Comparison of ENCODE assay signal across 12 mouse cellular contexts in genomic region chr13:33078056-33078705, GRCm38 (mm10). TPM values are rescaled to one million over a fixed set of nuclear protein-coding genes. Genes with fewer than 3 reads are reported as not detected.
DNase-seq lines count a peak whose midpoint lies in the region; ATAC-seq lines count a peak whose summit lies in the region.
"Had no signal": no experiment of that assay in that cellular context is flagged by ENCODE, and none has a peak within 500 bp of the region (broad histone marks: within the 10 kb centered on the region; RNA-seq: fewer than 3 reads in every experiment).

TSS of gene Serpinb1b (plus strand) at chr13:33078575.

- no peak within 1 kb of the TSS for H3K9ac ChIP-seq in hindbrain, embryonic 14.5 days
- no peak within 1 kb of the TSS for H3K9ac ChIP-seq in hindbrain, embryonic 12.5 days
- no peak within 1 kb of the TSS for H3K9ac ChIP-seq in midbrain, embryonic 13.5 days (replicated peaks)

- no peak within 1 kb of the TSS for H3K4me3 ChIP-seq in hindbrain, embryonic 14.5 days (replicated peaks; ENCODE audit: low read length)
- H3K4me3 ChIP-seq in hindbrain, embryonic 12.5 days: no peak within 1 kb of the TSS
- no peak within 1 kb of the TSS for H3K4me3 ChIP-seq in midbrain, embryonic 13.5 days (replicated peaks)
- H3K4me3 ChIP-seq: layer of hippocampus, adult 2 months had no signal

- H3K4me2 ChIP-seq in hindbrain, embryonic 14.5 days (replicated peaks): peak within 1 kb of the TSS; percentile 36; the same call in 1 of the 2 replicates
- H3K4me2 ChIP-seq in hindbrain, embryonic 12.5 days (replicated peaks): no peak within 1 kb of the TSS
- H3K4me2 ChIP-seq in midbrain, embryonic 13.5 days (replicated peaks): no peak within 1 kb of the TSS

- peak; percentile 76 for ATAC-seq in hindbrain, embryonic 14.5 days (ENCODE audit: low FRiP score)
- no peak for ATAC-seq in hindbrain, embryonic 12.5 days (ENCODE audit: low FRiP score)
- ATAC-seq in midbrain, embryonic 13.5 days: peak; percentile 88

- no peak within 1 kb of the TSS for H3K27ac ChIP-seq in hindbrain, embryonic 14.5 days
- no peak within 1 kb of the TSS for H3K27ac ChIP-seq in hindbrain, embryonic 12.5 days
- no peak within 1 kb of the TSS for H3K27ac ChIP-seq in midbrain, embryonic 13.5 days
- H3K27ac ChIP-seq: layer of hippocampus, adult 2 months had no signal

- no peaks in the 10 kb centered on the region for H3K27me3 ChIP-seq in hindbrain, embryonic 14.5 days (ENCODE audit: control insufficient read depth, insufficient read depth, low read length)
- H3K27me3 ChIP-seq in hindbrain, embryonic 12.5 days: no peaks in the 10 kb centered on the region
- no peaks in the 10 kb centered on the region; the same call in 1 of the 2 replicates for H3K27me3 ChIP-seq in midbrain, embryonic 13.5 days

- no peaks in the 10 kb centered on the region for H3K9me3 ChIP-seq in hindbrain, embryonic 14.5 days (ENCODE audit: control insufficient read depth, low read length)
- H3K9me3 ChIP-seq in hindbrain, embryonic 12.5 days (replicated peaks): no peaks in the 10 kb centered on the region
- H3K9me3 ChIP-seq in midbrain, embryonic 13.5 days: no peaks in the 10 kb centered on the region

- H3K36me3 ChIP-seq in hindbrain, embryonic 14.5 days (replicated peaks; ENCODE audit: control insufficient read depth, insufficient read depth): no peaks in the 10 kb centered on the region
- no peaks in the 10 kb centered on the region for H3K36me3 ChIP-seq in hindbrain, embryonic 12.5 days
- no peaks in the 10 kb centered on the region for H3K36me3 ChIP-seq in midbrain, embryonic 13.5 days

- DNase-seq in adrenal gland, adult (ENCODE audit: inconsistent age in 2 of 2, low spot score in 1 of 2): peak; percentile 33 to 80
- DNase-seq in adrenal gland, adult 8-10 months: no peak
- peak; percentile 46 for DNase-seq in hindbrain, embryonic 14.5 days (ENCODE audit: low spot score)
- peak; percentile 85 for DNase-seq in R1 (ENCODE audit: low read depth, low spot score)
- DNase-seq in layer of hippocampus, postnatal 25 days (ENCODE audit: extremely low spot score in 1 of 2, low spot score in 1 of 2): no peak
- no peak for DNase-seq in spleen, postnatal 4 days (ENCODE audit: low spot score in 2 of 2)
- DNase-seq: gastrocnemius, postnatal 14 days; right cerebral cortex, postnatal 14 days; thymus, postnatal 36 days had no signal

- 58% methylated on average over 3 of the region's 3 CpGs for WGBS in hindbrain, embryonic 14.5 days
- 63% methylated on average over 3 of the region's 3 CpGs for WGBS in hindbrain, embryonic 12.5 days
- 35% methylated on average over 3 of the region's 3 CpGs for WGBS in midbrain, embryonic 13.5 days

- 0 out of 2 replicates have a peak, but pooled peaks cover 3% of the 10 kb centered on the region for H3K4me1 ChIP-seq in hindbrain, embryonic 14.5 days (replicated peaks; ENCODE audit: control insufficient read depth, insufficient read depth, low read length)
- H3K4me1 ChIP-seq in hindbrain, embryonic 12.5 days: no peaks in the 10 kb centered on the region
- H3K4me1 ChIP-seq in midbrain, embryonic 13.5 days (replicated peaks): peaks cover 6% of the 10 kb centered on the region

RNA-seq across cellular contexts. Expression of gene Serpinb1b, which starts in this region (rescaled TPM):
- total RNA-seq in adrenal gland, adult 8-10 months (2022): under 1 TPM in 2 of 4 experiments, not detected in 2; 0.56 to 0.99 TPM
- 32.7 and 32.8 TPM in 2 replicates for polyA plus RNA-seq in hindbrain, embryonic 14.5 days (2014; fragmentation: Nextera tagmentation; extraction: Ambion mirVana)
- 4.9 and 6.1 TPM in 2 replicates for polyA plus RNA-seq in hindbrain, embryonic 12.5 days (2016; fragmentation: Nextera tagmentation; extraction: Ambion mirVana)
- polyA plus RNA-seq in midbrain, embryonic 13.5 days (2015; fragmentation: Nextera tagmentation; extraction: Ambion mirVana): 0.46 and 2.5 TPM in 2 replicates
- under 1 TPM; 0.28 to 0.86 TPM for total RNA-seq in layer of hippocampus, postnatal 25 days (2021)

Comparison
In these comparisons a context has a peak if more than half of its experiments do, and no peak if none do; other contexts are left out.
1. DNase-seq: peak in adrenal gland, adult (2 of 2), hindbrain, embryonic 14.5 days (single experiment) and R1 (single experiment); none in adrenal gland, adult 8-10 months (single experiment), layer of hippocampus, postnatal 25 days (0 of 2) and spleen, postnatal 4 days (0 of 2).